Mouse (Mus musculus) neural tube, embryonic 12.5 days (tissue): ENCODE results near the gene Mrc2. TPM values are rescaled to one million over a fixed set of nuclear protein-coding genes. Genes with fewer than 3 reads are reported as not detected.

ENCODE experiments used
- ATAC-seq: fragments of 200-750 bp; cut with Nextera tagmentation; 2 replicates; pipeline ENCODE4 v1.8.0; 2017; ENCODE audit warnings: low read depth, mild to moderate bottlenecking, moderate TSS enrichment, moderate library complexity; ENCODE audit not compliant: low FRiP score
- H3K27ac ChIP-seq: fragments of 300-500 bp; sonication (generic); 2 replicates; pipeline ENCODE4 v1.5.1; 2016
- H3K27me3 ChIP-seq: fragments of 300-500 bp; sonication (generic); replicated peaks from 2 replicates; pipeline ENCODE4 v1.6.1; 2016; ENCODE audit warnings: mild to moderate bottlenecking
- H3K36me3 ChIP-seq: fragments of 300-500 bp; sonication (generic); 2 replicates; pipeline ENCODE4 v1.6.1; 2016; ENCODE audit warnings: mild to moderate bottlenecking
- H3K4me1 ChIP-seq: fragments of 300-500 bp; sonication (generic); 2 replicates; pipeline ENCODE4 v1.6.1; 2016
- H3K4me2 ChIP-seq: fragments of 300-500 bp; sonication (generic); replicated peaks from 2 replicates; pipeline ENCODE4 v1.6.1; 2016; ENCODE audit warnings: mild to moderate bottlenecking
- H3K4me3 ChIP-seq: fragments of 300-500 bp; sonication (generic); 2 replicates; pipeline ENCODE4 v1.5.1; 2016
- H3K9ac ChIP-seq: fragments of 300-500 bp; sonication (generic); 2 replicates; pipeline ENCODE4 v1.6.1; 2016; ENCODE audit warnings: mild to moderate bottlenecking
- H3K9me3 ChIP-seq: fragments of 300-500 bp; sonication (generic); 2 replicates; pipeline ENCODE4 v1.6.1; 2016; ENCODE audit warnings: mild to moderate bottlenecking
- WGBS: fragments of 180-500 bp; shearing (Covaris S2); methylation state at CpG from one replicate; pipeline ENCODE4 v1.1.7; 2016; 5-methylcytosine and 5-hydroxymethylcytosine counted together
- polyA plus RNA-seq: library from polyadenylated mRNA; unstranded; fragments of >200 nt; fragmentation: Nextera tagmentation; extraction: Ambion mirVana; gene quantifications from 2 replicates; pipeline ENCODE4 v1.2.1, GENCODE M21; 2016

The Mrc2 gene
- polyA plus RNA-seq, 1 experiment from 2014 or later: 11.3 TPM

- 45% methylated on average over 10 of the region's 10 CpGs for WGBS
- Histone ChIP-seq H3K36me3 (no peaks in the 10 kb centered on the region), H3K9me3 (no peaks in the 10 kb centered on the region), H3K27me3 (no peaks in the 10 kb centered on the region), H3K9ac (no peak overlapping the region), H3K4me3 (no peak overlapping the region), H3K4me2 (no peak overlapping the region; the same call in 1 of the 2 replicates), H3K27ac (no peak overlapping the region), H3K4me1 (peaks cover 38% of the 10 kb centered on the region)
- ATAC-seq: no peak
These were observed 20.7 kb downstream of the Mrc2 start for GRCm38 (mm10) chr11:105312972-105313632.

- Histone ChIP-seq H3K9ac (no peak overlapping the region), H3K27ac (no peak overlapping the region), H3K4me2 (no peak overlapping the region; the same call in 1 of the 2 replicates), H3K4me1 (peaks cover 38% of the 10 kb centered on the region), H3K36me3 (no peaks in the 10 kb centered on the region), H3K9me3 (no peaks in the 10 kb centered on the region), H3K4me3 (no peak overlapping the region), H3K27me3 (no peaks in the 10 kb centered on the region)
- WGBS: 52% methylated on average over 8 of the region's 8 CpGs
- no peak for ATAC-seq
These were observed 21.2 kb downstream of the Mrc2 start for GRCm38 (mm10) chr11:105313633-105314014.

- H3K36me3 ChIP-seq: no peaks in the 10 kb centered on the region
- no peak overlapping the region for H3K4me3 ChIP-seq
- ATAC-seq: no peak
- 80% methylated on average over 8 of the region's 8 CpGs for WGBS
- H3K4me2 ChIP-seq: no peak overlapping the region
- H3K27ac ChIP-seq: no peak overlapping the region
- 0 out of 2 replicates have a peak, but pooled peaks cover under 1% of the 10 kb centered on the region for H3K9me3 ChIP-seq
- H3K4me1 ChIP-seq: peaks cover 38% of the 10 kb centered on the region
- no peaks in the 10 kb centered on the region for H3K27me3 ChIP-seq
- H3K9ac ChIP-seq: no peak overlapping the region
These were observed 22.9 kb downstream of the Mrc2 start for GRCm38 (mm10) chr11:105315296-105315695.

GRCm38 (mm10) chr11:105316121-105316520 lies 23.7 kb downstream of the Mrc2 start:
- Histone ChIP-seq H3K36me3 (no peaks in the 10 kb centered on the region), H3K9me3 (0 out of 2 replicates have a peak, but pooled peaks cover 3% of the 10 kb centered on the region), H3K4me1 (peaks cover 38% of the 10 kb centered on the region), H3K4me3 (no peak overlapping the region), H3K27me3 (no peaks in the 10 kb centered on the region), H3K4me2 (no peak overlapping the region), H3K27ac (no peak overlapping the region), H3K9ac (no peak overlapping the region)
- ATAC-seq: no peak
- 97% methylated on average over 4 of the region's 4 CpGs for WGBS

GRCm38 (mm10) chr11:105317769-105318168 lies 25.3 kb downstream of the Mrc2 start:
- Histone ChIP-seq H3K27me3 (no peaks in the 10 kb centered on the region), H3K4me3 (no peak overlapping the region), H3K9me3 (0 out of 2 replicates have a peak, but pooled peaks cover 3% of the 10 kb centered on the region), H3K27ac (no peak overlapping the region), H3K4me2 (no peak overlapping the region), H3K4me1 (peaks cover 22% of the 10 kb centered on the region), H3K9ac (no peak overlapping the region), H3K36me3 (no peaks in the 10 kb centered on the region)
- no peak for ATAC-seq
- WGBS: 92% methylated on average over 6 of the region's 6 CpGs

- H3K36me3 ChIP-seq: no peaks in the 10 kb centered on the region; the same call in 1 of the 2 replicates
- no peak overlapping the region for H3K27ac ChIP-seq
- H3K9ac ChIP-seq: no peak overlapping the region
- no peaks in the 10 kb centered on the region for H3K27me3 ChIP-seq
- no peak for ATAC-seq
- H3K4me2 ChIP-seq: no peak overlapping the region
- H3K4me1 ChIP-seq: no peaks in the 10 kb centered on the region
- WGBS: 79% methylated on average over 2 of the region's 2 CpGs
- 0 out of 2 replicates have a peak, but pooled peaks cover 3% of the 10 kb centered on the region for H3K9me3 ChIP-seq
- H3K4me3 ChIP-seq: no peak overlapping the region
These were observed 28.6 kb downstream of the Mrc2 start for GRCm38 (mm10) chr11:105321090-105321489.

GRCm38 (mm10) chr11:105323530-105323929 lies 31.1 kb downstream of the Mrc2 start:
- H3K27ac ChIP-seq: no peak overlapping the region
- H3K4me3 ChIP-seq: no peak overlapping the region
- no peak overlapping the region for H3K4me2 ChIP-seq
- H3K4me1 ChIP-seq: no peaks in the 10 kb centered on the region
- H3K9me3 ChIP-seq: 0 out of 2 replicates have a peak, but pooled peaks cover 3% of the 10 kb centered on the region
- peaks cover 3% of the 10 kb centered on the region; the same call in 1 of the 2 replicates for H3K36me3 ChIP-seq
- H3K27me3 ChIP-seq: no peaks in the 10 kb centered on the region
- no peak for ATAC-seq
- 86% methylated on average over 5 of the region's 5 CpGs for WGBS
- no peak overlapping the region for H3K9ac ChIP-seq

GRCm38 (mm10) chr11:105327101-105327500 lies 34.7 kb downstream of the Mrc2 start:
- no peaks in the 10 kb centered on the region for H3K27me3 ChIP-seq
- no peak for ATAC-seq
- no peaks in the 10 kb centered on the region for H3K4me1 ChIP-seq
- no peak overlapping the region for H3K9ac ChIP-seq
- no peaks in the 10 kb centered on the region for H3K9me3 ChIP-seq
- H3K4me3 ChIP-seq: no peak overlapping the region
- no peak overlapping the region for H3K4me2 ChIP-seq
- 91% methylated on average over 3 of the region's 3 CpGs for WGBS
- H3K36me3 ChIP-seq: peaks cover 3% of the 10 kb centered on the region; the same call in 1 of the 2 replicates
- no peak overlapping the region for H3K27ac ChIP-seq

- Histone ChIP-seq H3K27me3 (no peaks in the 10 kb centered on the region), H3K4me3 (no peak overlapping the region), H3K9ac (no peak overlapping the region), H3K9me3 (no peaks in the 10 kb centered on the region), H3K4me2 (no peak overlapping the region), H3K36me3 (peaks cover 3% of the 10 kb centered on the region; the same call in 1 of the 2 replicates), H3K27ac (no peak overlapping the region), H3K4me1 (no peaks in the 10 kb centered on the region; the same call in 1 of the 2 replicates)
- ATAC-seq: no peak
- WGBS: 75% methylated on average over 9 of the region's 9 CpGs
These were observed 37.5 kb downstream of the Mrc2 start for GRCm38 (mm10) chr11:105329962-105330361.

- H3K36me3 ChIP-seq: 0 out of 2 replicates have a peak, but pooled peaks cover 3% of the 10 kb centered on the region
- H3K9ac ChIP-seq: no peak overlapping the region
- no peak overlapping the region for H3K4me2 ChIP-seq
- H3K27ac ChIP-seq: no peak overlapping the region
- WGBS: 93% methylated on average over 3 of the region's 3 CpGs
- no peak overlapping the region for H3K4me3 ChIP-seq
- H3K4me1 ChIP-seq: no peaks in the 10 kb centered on the region; the same call in 1 of the 2 replicates
- H3K27me3 ChIP-seq: no peaks in the 10 kb centered on the region
- no peaks in the 10 kb centered on the region for H3K9me3 ChIP-seq
- no peak for ATAC-seq
These were observed 38.7 kb downstream of the Mrc2 start for GRCm38 (mm10) chr11:105331129-105331528.

- 46% methylated on average over 10 of the region's 10 CpGs for WGBS
- H3K36me3 ChIP-seq: 0 out of 2 replicates have a peak, but pooled peaks cover 3% of the 10 kb centered on the region
- 0 out of 2 replicates have a peak, but pooled peaks have one; percentile 37 for ATAC-seq
These were observed 39.3 kb downstream of the Mrc2 start for GRCm38 (mm10) chr11:105331732-105332131.

GRCm38 (mm10) chr11:105332468-105332867 lies 40.0 kb downstream of the Mrc2 start:
- 72% methylated on average over 8 of the region's 8 CpGs for WGBS
- no peak overlapping the region for H3K4me3 ChIP-seq

More at GRCm38 (mm10) chr11:105331732-105332131, 39.3 kb downstream of the Mrc2 start:
- H3K9ac ChIP-seq: no peak overlapping the region
- no peaks in the 10 kb centered on the region for H3K27me3 ChIP-seq
- H3K4me1 ChIP-seq: no peaks in the 10 kb centered on the region; the same call in 1 of the 2 replicates
- no peak overlapping the region for H3K4me2 ChIP-seq
- no peak overlapping the region for H3K4me3 ChIP-seq
- no peak overlapping the region for H3K27ac ChIP-seq
- no peaks in the 10 kb centered on the region for H3K9me3 ChIP-seq

More at GRCm38 (mm10) chr11:105332468-105332867, 40.0 kb downstream of the Mrc2 start:
- Histone ChIP-seq H3K36me3 (0 out of 2 replicates have a peak, but pooled peaks cover 3% of the 10 kb centered on the region), H3K4me2 (no peak overlapping the region), H3K4me1 (no peaks in the 10 kb centered on the region; the same call in 1 of the 2 replicates), H3K9me3 (no peaks in the 10 kb centered on the region), H3K9ac (no peak overlapping the region), H3K27me3 (no peaks in the 10 kb centered on the region), H3K27ac (no peak overlapping the region)
- ATAC-seq: peak; percentile 29; the same call in 1 of the 2 replicates
